Mouse (Mus musculus): ENCODE measurements at regions not wholly inside any gene's neighbourhood (a gene's known extent, or its start where the extent isn't known, plus 50 kb on each side); places are given as distances from the start of the nearest gene placed in this dataset.

GRCm38 (mm10) chr1:167905424-167905823, 216.4 kb downstream of the Lmx1a start:
- no peak for DNase-seq (ENCODE audit: low read depth, low spot score)

- DNase-seq (ENCODE audit: low read depth, low spot score) = no peak
Observed at GRCm38 (mm10) chr1:167912074-167912473, 223.0 kb downstream of the Lmx1a start.

GRCm38 (mm10) chr1:167914982-167915561, 226.0 kb downstream of the Lmx1a start:
- peak; percentile 94 for DNase-seq (ENCODE audit: low read depth, low spot score)

- DNase-seq (ENCODE audit: low read depth, low spot score) = peak; percentile 93
Observed at GRCm38 (mm10) chr1:167915578-167916275, 226.7 kb downstream of the Lmx1a start.

- no peak for DNase-seq (ENCODE audit: low read depth, low spot score)
Observed at GRCm38 (mm10) chr1:167922917-167923316, 233.9 kb downstream of the Lmx1a start.

- peak; percentile 17 for DNase-seq (ENCODE audit: low read depth, low spot score)
Observed at GRCm38 (mm10) chr1:167928060-167928467, 239.0 kb downstream of the Lmx1a start.

GRCm38 (mm10) chr1:167929729-167930341, 240.8 kb downstream of the Lmx1a start:
- peak; percentile 72 for DNase-seq (ENCODE audit: low read depth, low spot score)

- DNase-seq (ENCODE audit: low read depth, low spot score) = peak; percentile 65
Observed at GRCm38 (mm10) chr1:167932088-167932487, 243.1 kb downstream of the Lmx1a start.

GRCm38 (mm10) chr1:167936726-167937125, 247.7 kb downstream of the Lmx1a start:
- no peak for DNase-seq (ENCODE audit: low read depth, low spot score)

- DNase-seq (ENCODE audit: low read depth, low spot score) = peak; percentile 53
Observed at GRCm38 (mm10) chr1:167938176-167938575, 249.1 kb downstream of the Lmx1a start.

GRCm38 (mm10) chr1:167942037-167942470, 253.0 kb downstream of the Lmx1a start:
- DNase-seq (ENCODE audit: low read depth, low spot score) = peak; percentile 50

- no peak for DNase-seq (ENCODE audit: low read depth, low spot score)
Observed at GRCm38 (mm10) chr1:167943121-167943520, 254.1 kb downstream of the Lmx1a start.

GRCm38 (mm10) chr1:167945615-167946252, 256.7 kb downstream of the Lmx1a start:
- DNase-seq (ENCODE audit: low read depth, low spot score) = no peak

- DNase-seq (ENCODE audit: low read depth, low spot score) = no peak
Observed at GRCm38 (mm10) chr1:167947866-167948265, 258.8 kb downstream of the Lmx1a start.

- no peak for DNase-seq (ENCODE audit: low read depth, low spot score)
Observed at GRCm38 (mm10) chr1:167951717-167952116, 262.7 kb downstream of the Lmx1a start.

- no peak for DNase-seq (ENCODE audit: low read depth, low spot score)
Observed at GRCm38 (mm10) chr1:167958531-167958930, 269.5 kb downstream of the Lmx1a start.

- no peak for DNase-seq (ENCODE audit: low read depth, low spot score)
Observed at GRCm38 (mm10) chr1:167969545-167969944, 280.5 kb downstream of the Lmx1a start.

GRCm38 (mm10) chr1:167969985-167970384, 280.9 kb downstream of the Lmx1a start:
- DNase-seq (ENCODE audit: low read depth, low spot score) = peak; percentile 10

GRCm38 (mm10) chr1:167976708-167977107, 287.7 kb downstream of the Lmx1a start:
- no peak for DNase-seq (ENCODE audit: low read depth, low spot score)

- no peak for DNase-seq (ENCODE audit: low read depth, low spot score)
Observed at GRCm38 (mm10) chr1:167979187-167979586, 290.1 kb downstream of the Lmx1a start.

GRCm38 (mm10) chr1:167979588-167979987, 290.6 kb downstream of the Lmx1a start:
- no peak for DNase-seq (ENCODE audit: low read depth, low spot score)

GRCm38 (mm10) chr1:167981292-167981691, 292.3 kb downstream of the Lmx1a start:
- no peak for DNase-seq (ENCODE audit: low read depth, low spot score)
